Mouse (Mus musculus): ENCODE results near the gene Pgpep1.
A peak's percentile ranks its signal among the peaks of the same experiment; 100 is the strongest.

Pgpep1 gene

GRCm38 (mm10) chr8:70663691-70664090 lies 3.5 kb upstream of the Pgpep1 start:
- no peak for TF ChIP-seq NANOG (IDR thresholded peaks at IDR 0.05; ENCODE audit: borderline replicate concordance, low read length)
- no peak for TF ChIP-seq CTCF (conservative IDR thresholded peaks at IDR 0.05; ENCODE audit: low read length)
- no peak for TF ChIP-seq POU5F1 (IDR thresholded peaks at IDR 0.05; ENCODE audit: borderline replicate concordance, low read length)
- H3K27me3 ChIP-seq (ENCODE audit: insufficient read depth, low read length) = no peaks in the 10 kb centered on the region
- H3K9me3 ChIP-seq (ENCODE audit: low read length) = no peaks in the 10 kb centered on the region
- H3K36me3 ChIP-seq (ENCODE audit: insufficient read depth, low read length) = no peaks in the 10 kb centered on the region
- no peak overlapping the region for H3K4me3 ChIP-seq (replicated peaks; ENCODE audit: low read length)
- peaks cover 50% of the 10 kb centered on the region for H3K4me1 ChIP-seq (replicated peaks; ENCODE audit: low read depth, low read length)

- no peak for TF ChIP-seq CTCF (conservative IDR thresholded peaks at IDR 0.05; ENCODE audit: low read length)
- no peak for TF ChIP-seq NANOG (IDR thresholded peaks at IDR 0.05; ENCODE audit: borderline replicate concordance, low read length)
- TF ChIP-seq POU5F1 (IDR thresholded peaks at IDR 0.05; ENCODE audit: borderline replicate concordance, low read length) = no peak
- H3K36me3 ChIP-seq (ENCODE audit: insufficient read depth, low read length) = peaks cover 32% of the 10 kb centered on the region
Measured at GRCm38 (mm10) chr8:70659604-70660272, 450 bp downstream of the Pgpep1 start.

GRCm38 (mm10) chr8:70658897-70659603 lies 1.1 kb downstream of the Pgpep1 start:
- Histone ChIP-seq H3K36me3 (ENCODE audit: insufficient read depth, low read length) (peaks cover 39% of the 10 kb centered on the region), H3K4me3 (replicated peaks; ENCODE audit: low read length) (peak overlapping the region; percentile 93), H3K9me3 (ENCODE audit: low read length) (no peaks in the 10 kb centered on the region), H3K27me3 (ENCODE audit: insufficient read depth, low read length) (no peaks in the 10 kb centered on the region), H3K4me1 (replicated peaks; ENCODE audit: low read depth, low read length) (peaks cover 65% of the 10 kb centered on the region)
- TF ChIP-seq POU5F1 (IDR thresholded peaks at IDR 0.05; ENCODE audit: borderline replicate concordance, low read length) = no peak
- TF ChIP-seq NANOG (IDR thresholded peaks at IDR 0.05; ENCODE audit: borderline replicate concordance, low read length) = no peak
- TF ChIP-seq CTCF (conservative IDR thresholded peaks at IDR 0.05; ENCODE audit: low read length) = no peak

More at GRCm38 (mm10) chr8:70659604-70660272, 450 bp downstream of the Pgpep1 start:
- no peaks in the 10 kb centered on the region for H3K27me3 ChIP-seq (ENCODE audit: insufficient read depth, low read length)
- peaks cover 59% of the 10 kb centered on the region for H3K4me1 ChIP-seq (replicated peaks; ENCODE audit: low read depth, low read length)
- peak overlapping the region; percentile 93 for H3K4me3 ChIP-seq (replicated peaks; ENCODE audit: low read length)
- no peaks in the 10 kb centered on the region for H3K9me3 ChIP-seq (ENCODE audit: low read length)

- Histone ChIP-seq H3K4me3 (replicated peaks; ENCODE audit: low read length) (no peak overlapping the region), H3K27me3 (ENCODE audit: insufficient read depth, low read length) (no peaks in the 10 kb centered on the region), H3K9me3 (ENCODE audit: low read length) (no peaks in the 10 kb centered on the region), H3K4me1 (replicated peaks; ENCODE audit: low read depth, low read length) (peaks cover 68% of the 10 kb centered on the region), H3K36me3 (ENCODE audit: insufficient read depth, low read length) (peaks cover 40% of the 10 kb centered on the region)
- TF ChIP-seq NANOG (IDR thresholded peaks at IDR 0.05; ENCODE audit: borderline replicate concordance, low read length) (no peak), CTCF (conservative IDR thresholded peaks at IDR 0.05; ENCODE audit: low read length) (no peak), POU5F1 (IDR thresholded peaks at IDR 0.05; ENCODE audit: borderline replicate concordance, low read length) (no peak)
Measured at GRCm38 (mm10) chr8:70657739-70658138, 2.4 kb downstream of the Pgpep1 start.

GRCm38 (mm10) chr8:70657214-70657613 lies 3.0 kb downstream of the Pgpep1 start:
- Histone ChIP-seq H3K9me3 (ENCODE audit: low read length) (no peaks in the 10 kb centered on the region), H3K4me3 (replicated peaks; ENCODE audit: low read length) (no peak overlapping the region)
- no peak for TF ChIP-seq POU5F1 (IDR thresholded peaks at IDR 0.05; ENCODE audit: borderline replicate concordance, low read length)
- TF ChIP-seq NANOG (IDR thresholded peaks at IDR 0.05; ENCODE audit: borderline replicate concordance, low read length) = no peak
- no peak; the same call in 1 of the 2 replicates for TF ChIP-seq CTCF (conservative IDR thresholded peaks at IDR 0.05; ENCODE audit: low read length)

GRCm38 (mm10) chr8:70656193-70656790 lies 3.9 kb downstream of the Pgpep1 start:
- peaks cover 55% of the 10 kb centered on the region for H3K36me3 ChIP-seq (ENCODE audit: insufficient read depth, low read length)
- peak overlapping the region; percentile 41 for H3K4me3 ChIP-seq (replicated peaks; ENCODE audit: low read length)
- no peaks in the 10 kb centered on the region for H3K9me3 ChIP-seq (ENCODE audit: low read length)
- H3K4me1 ChIP-seq (replicated peaks; ENCODE audit: low read depth, low read length) = peaks cover 78% of the 10 kb centered on the region
- TF ChIP-seq NANOG (IDR thresholded peaks at IDR 0.05; ENCODE audit: borderline replicate concordance, low read length) (no peak), CTCF (conservative IDR thresholded peaks at IDR 0.05; ENCODE audit: low read length) (no peak), POU5F1 (IDR thresholded peaks at IDR 0.05; ENCODE audit: borderline replicate concordance, low read length) (no peak)
- H3K27me3 ChIP-seq (ENCODE audit: insufficient read depth, low read length) = no peaks in the 10 kb centered on the region

More at GRCm38 (mm10) chr8:70657214-70657613, 3.0 kb downstream of the Pgpep1 start:
- Histone ChIP-seq H3K27me3 (ENCODE audit: insufficient read depth, low read length) (no peaks in the 10 kb centered on the region), H3K36me3 (ENCODE audit: insufficient read depth, low read length) (peaks cover 46% of the 10 kb centered on the region), H3K4me1 (replicated peaks; ENCODE audit: low read depth, low read length) (peaks cover 74% of the 10 kb centered on the region)

- H3K36me3 ChIP-seq (ENCODE audit: insufficient read depth, low read length) = peaks cover 63% of the 10 kb centered on the region
- TF ChIP-seq POU5F1 (IDR thresholded peaks at IDR 0.05; ENCODE audit: borderline replicate concordance, low read length) (no peak), NANOG (IDR thresholded peaks at IDR 0.05; ENCODE audit: borderline replicate concordance, low read length) (no peak), CTCF (conservative IDR thresholded peaks at IDR 0.05; ENCODE audit: low read length) (no peak)
- peaks cover 79% of the 10 kb centered on the region for H3K4me1 ChIP-seq (replicated peaks; ENCODE audit: low read depth, low read length)
- H3K27me3 ChIP-seq (ENCODE audit: insufficient read depth, low read length) = no peaks in the 10 kb centered on the region
- H3K4me3 ChIP-seq (replicated peaks; ENCODE audit: low read length) = no peak overlapping the region
- H3K9me3 ChIP-seq (ENCODE audit: low read length) = no peaks in the 10 kb centered on the region
Measured at GRCm38 (mm10) chr8:70655469-70655868, 4.7 kb downstream of the Pgpep1 start.

GRCm38 (mm10) chr8:70654121-70654520 lies 6.1 kb downstream of the Pgpep1 start:
- H3K4me3 ChIP-seq (replicated peaks; ENCODE audit: low read length) = no peak overlapping the region
- no peaks in the 10 kb centered on the region for H3K9me3 ChIP-seq (ENCODE audit: low read length)
- peaks cover 76% of the 10 kb centered on the region for H3K36me3 ChIP-seq (ENCODE audit: insufficient read depth, low read length)
- no peaks in the 10 kb centered on the region for H3K27me3 ChIP-seq (ENCODE audit: insufficient read depth, low read length)
- peaks cover 85% of the 10 kb centered on the region for H3K4me1 ChIP-seq (replicated peaks; ENCODE audit: low read depth, low read length)
- TF ChIP-seq CTCF (conservative IDR thresholded peaks at IDR 0.05; ENCODE audit: low read length) (no peak), POU5F1 (IDR thresholded peaks at IDR 0.05; ENCODE audit: borderline replicate concordance, low read length) (no peak), NANOG (IDR thresholded peaks at IDR 0.05; ENCODE audit: borderline replicate concordance, low read length) (no peak)
